Mouse (Mus musculus): Measurements from ENCODE around the gene Nup62. TPM values are rescaled to one million over a fixed set of nuclear protein-coding genes. Genes with fewer than 3 reads are reported as not detected.
A peak's percentile ranks its signal among the peaks of the same experiment; 100 is the strongest.

The Nup62 gene
- polyA plus RNA-seq, 1 experiment from 2014 or later = 49.0 TPM

GRCm38 (mm10) chr7:44860576-44861428, 44.9 kb downstream of the Nup62 start:
- Histone ChIP-seq H3K9ac (ENCODE audit: low read depth, low read length) (no peak overlapping the region), H3K4me2 (no peak overlapping the region), H3K4me1 (ENCODE audit: control insufficient read depth, insufficient read depth, low read length) (peaks cover 25% of the 10 kb centered on the region), H3K27ac (ENCODE audit: low read depth, low read length) (no peak overlapping the region), H3K36me3 (ENCODE audit: control insufficient read depth, insufficient read depth, low read length) (peaks cover 25% of the 10 kb centered on the region), H3K9me3 (replicated peaks; ENCODE audit: control insufficient read depth, low read length) (no peaks in the 10 kb centered on the region), H3K4me3 (ENCODE audit: low read depth, low read length) (no peak overlapping the region), H3K27me3 (ENCODE audit: control insufficient read depth, insufficient read depth, low read length) (no peaks in the 10 kb centered on the region)
- WGBS (ENCODE audit: insufficient replicate concordance) = 61% methylated on average over 22 of the region's 22 CpGs
- no peak for ATAC-seq (replicated peaks; ENCODE audit: insufficient number of reproducible peaks, low FRiP score, low TSS enrichment)

GRCm38 (mm10) chr7:44861429-44861816, 45.5 kb downstream of the Nup62 start:
- H3K4me3 ChIP-seq (ENCODE audit: low read depth, low read length) = no peak overlapping the region
- ATAC-seq (replicated peaks; ENCODE audit: insufficient number of reproducible peaks, low FRiP score, low TSS enrichment) = no peak
- H3K4me1 ChIP-seq (ENCODE audit: control insufficient read depth, insufficient read depth, low read length) = peaks cover 31% of the 10 kb centered on the region
- no peak overlapping the region for H3K9ac ChIP-seq (ENCODE audit: low read depth, low read length)
- no peak overlapping the region for H3K4me2 ChIP-seq
- no peaks in the 10 kb centered on the region for H3K9me3 ChIP-seq (replicated peaks; ENCODE audit: control insufficient read depth, low read length)
- H3K27ac ChIP-seq (ENCODE audit: low read depth, low read length) = no peak overlapping the region
- 85% methylated on average over 14 of the region's 14 CpGs for WGBS (ENCODE audit: insufficient replicate concordance)
- no peaks in the 10 kb centered on the region for H3K27me3 ChIP-seq (ENCODE audit: control insufficient read depth, insufficient read depth, low read length)
- H3K36me3 ChIP-seq (ENCODE audit: control insufficient read depth, insufficient read depth, low read length) = peaks cover 25% of the 10 kb centered on the region

GRCm38 (mm10) chr7:44862434-44862833, 46.5 kb downstream of the Nup62 start:
- WGBS (ENCODE audit: insufficient replicate concordance) = 85% methylated on average over 8 of the region's 8 CpGs
- Histone ChIP-seq H3K9me3 (replicated peaks; ENCODE audit: control insufficient read depth, low read length) (no peaks in the 10 kb centered on the region), H3K4me2 (no peak overlapping the region), H3K9ac (ENCODE audit: low read depth, low read length) (no peak overlapping the region), H3K4me1 (ENCODE audit: control insufficient read depth, insufficient read depth, low read length) (peaks cover 39% of the 10 kb centered on the region), H3K27me3 (ENCODE audit: control insufficient read depth, insufficient read depth, low read length) (no peaks in the 10 kb centered on the region), H3K4me3 (ENCODE audit: low read depth, low read length) (no peak overlapping the region), H3K27ac (ENCODE audit: low read depth, low read length) (no peak overlapping the region), H3K36me3 (ENCODE audit: control insufficient read depth, insufficient read depth, low read length) (peaks cover 25% of the 10 kb centered on the region)
- ATAC-seq (replicated peaks; ENCODE audit: insufficient number of reproducible peaks, low FRiP score, low TSS enrichment) = no peak

- no peak for ATAC-seq (replicated peaks; ENCODE audit: insufficient number of reproducible peaks, low FRiP score, low TSS enrichment)
- Histone ChIP-seq H3K36me3 (ENCODE audit: control insufficient read depth, insufficient read depth, low read length) (peaks cover 25% of the 10 kb centered on the region), H3K4me1 (ENCODE audit: control insufficient read depth, insufficient read depth, low read length) (peaks cover 42% of the 10 kb centered on the region), H3K4me3 (ENCODE audit: low read depth, low read length) (no peak overlapping the region), H3K9ac (ENCODE audit: low read depth, low read length) (no peak overlapping the region), H3K9me3 (replicated peaks; ENCODE audit: control insufficient read depth, low read length) (no peaks in the 10 kb centered on the region), H3K27me3 (ENCODE audit: control insufficient read depth, insufficient read depth, low read length) (no peaks in the 10 kb centered on the region), H3K4me2 (no peak overlapping the region), H3K27ac (ENCODE audit: low read depth, low read length) (no peak overlapping the region)
- 88% methylated on average over 14 of the region's 14 CpGs for WGBS (ENCODE audit: insufficient replicate concordance)
Observed at GRCm38 (mm10) chr7:44863210-44863609, 47.3 kb downstream of the Nup62 start.

- 88% methylated on average over 11 of the region's 11 CpGs for WGBS (ENCODE audit: insufficient replicate concordance)
Observed at GRCm38 (mm10) chr7:44863982-44864494, 48.1 kb downstream of the Nup62 start.

GRCm38 (mm10) chr7:44864595-44865542, 49.0 kb downstream of the Nup62 start:
- no peaks in the 10 kb centered on the region for H3K27me3 ChIP-seq (ENCODE audit: control insufficient read depth, insufficient read depth, low read length)
- 0 out of 2 replicates have a peak overlapping the region, but pooled peaks have one; percentile 46 for H3K9ac ChIP-seq (ENCODE audit: low read depth, low read length)
- H3K4me2 ChIP-seq = peak overlapping the region; percentile 19; the same call in 1 of the 2 replicates
- H3K4me3 ChIP-seq (ENCODE audit: low read depth, low read length) = no peak overlapping the region
- WGBS (ENCODE audit: insufficient replicate concordance) = 74% methylated on average over 24 of the region's 24 CpGs
- peaks cover 45% of the 10 kb centered on the region for H3K4me1 ChIP-seq (ENCODE audit: control insufficient read depth, insufficient read depth, low read length)
- peaks cover 23% of the 10 kb centered on the region for H3K36me3 ChIP-seq (ENCODE audit: control insufficient read depth, insufficient read depth, low read length)
- peak overlapping the region; percentile 32 for H3K27ac ChIP-seq (ENCODE audit: low read depth, low read length)
- no peaks in the 10 kb centered on the region for H3K9me3 ChIP-seq (replicated peaks; ENCODE audit: control insufficient read depth, low read length)
- ATAC-seq (replicated peaks; ENCODE audit: insufficient number of reproducible peaks, low FRiP score, low TSS enrichment) = no peak

More at GRCm38 (mm10) chr7:44863982-44864494, 48.1 kb downstream of the Nup62 start:
- no peak overlapping the region for H3K9ac ChIP-seq (ENCODE audit: low read depth, low read length)
- peaks cover 25% of the 10 kb centered on the region for H3K36me3 ChIP-seq (ENCODE audit: control insufficient read depth, insufficient read depth, low read length)
- H3K27ac ChIP-seq (ENCODE audit: low read depth, low read length) = peak overlapping the region; percentile 32; the same call in 1 of the 2 replicates
- ATAC-seq (replicated peaks; ENCODE audit: insufficient number of reproducible peaks, low FRiP score, low TSS enrichment) = no peak
- H3K4me2 ChIP-seq = no peak overlapping the region
- H3K4me1 ChIP-seq (ENCODE audit: control insufficient read depth, insufficient read depth, low read length) = peaks cover 45% of the 10 kb centered on the region
- no peaks in the 10 kb centered on the region for H3K9me3 ChIP-seq (replicated peaks; ENCODE audit: control insufficient read depth, low read length)
- H3K4me3 ChIP-seq (ENCODE audit: low read depth, low read length) = no peak overlapping the region
- no peaks in the 10 kb centered on the region for H3K27me3 ChIP-seq (ENCODE audit: control insufficient read depth, insufficient read depth, low read length)

- Histone ChIP-seq H3K27ac (ENCODE audit: low read depth, low read length) (peak overlapping the region; percentile 38), H3K9ac (ENCODE audit: low read depth, low read length) (peak overlapping the region; percentile 46; the same call in 1 of the 2 replicates), H3K4me1 (ENCODE audit: control insufficient read depth, insufficient read depth, low read length) (peaks cover 49% of the 10 kb centered on the region), H3K9me3 (replicated peaks; ENCODE audit: control insufficient read depth, low read length) (no peaks in the 10 kb centered on the region), H3K27me3 (ENCODE audit: control insufficient read depth, insufficient read depth, low read length) (no peaks in the 10 kb centered on the region), H3K4me2 (peak overlapping the region; percentile 37), H3K36me3 (ENCODE audit: control insufficient read depth, insufficient read depth, low read length) (peaks cover 23% of the 10 kb centered on the region), H3K4me3 (ENCODE audit: low read depth, low read length) (peak overlapping the region; percentile 19; the same call in 1 of the 2 replicates)
- no peak; the same call in 1 of the 2 replicates for ATAC-seq (replicated peaks; ENCODE audit: insufficient number of reproducible peaks, low FRiP score, low TSS enrichment)
- WGBS (ENCODE audit: insufficient replicate concordance) = 55% methylated on average over 15 of the region's 15 CpGs
Observed at GRCm38 (mm10) chr7:44866276-44867009, 50.6 kb downstream of the Nup62 start.
